Mouse (Mus musculus) CD8-positive naive resting alpha-beta T cell, adult 2 months (primary cell): ENCODE data around the gene Aurka.
A peak's percentile ranks its signal among the peaks of the same experiment; 100 is the strongest.

Source experiments
- DNase-seq, 2 experiments: peaks; one replicate each; pipeline ENCODE4 v3.0.0; 2022; ENCODE audit warnings: low read depth in 2 of 2, low spot score in 2 of 2

Gene Aurka

DNA sequence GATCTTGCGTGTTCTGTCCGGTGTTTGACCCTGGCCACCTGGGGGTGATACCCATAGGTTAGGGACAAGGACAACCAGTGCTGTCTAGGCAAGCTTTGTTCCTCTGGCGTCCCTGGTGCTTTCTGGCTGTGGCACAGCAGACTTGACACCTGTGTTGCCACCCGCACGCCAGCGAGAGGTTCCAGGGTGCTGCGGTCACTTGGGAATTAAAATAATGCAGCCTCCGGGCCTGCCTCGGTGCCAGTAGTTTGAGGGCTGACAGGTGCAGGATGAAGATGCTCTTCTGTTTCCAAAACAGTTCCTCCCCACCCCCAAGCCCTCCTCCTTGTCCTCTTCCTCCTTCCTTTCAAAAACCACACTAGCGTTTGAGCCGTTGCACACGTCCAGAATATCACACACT lies 11.6 kb upstream of the Aurka start:
- no peak for DNase-seq

GRCm38 (mm10) chr2:172381341-172381740 lies 11.0 kb upstream of the Aurka start:
- no peak for DNase-seq

DNA sequence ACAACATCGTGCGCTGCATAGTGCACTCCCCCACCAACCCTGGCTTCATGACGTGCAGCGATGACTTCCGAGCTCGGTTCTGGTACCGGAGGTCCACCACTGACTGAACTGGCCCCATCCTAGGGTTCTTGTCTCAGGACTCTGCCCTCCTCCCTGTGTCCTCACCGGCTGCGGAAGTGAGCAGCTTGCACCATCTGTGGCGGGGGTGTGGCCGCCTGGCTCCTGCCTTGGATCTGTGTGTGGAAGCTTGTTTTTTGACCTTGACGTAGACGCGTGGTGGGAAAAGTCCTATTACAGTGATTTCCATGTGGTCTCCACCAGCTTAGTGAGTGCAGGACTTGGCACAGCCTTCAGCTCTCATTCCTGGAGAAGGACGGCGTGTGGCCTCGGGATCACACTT lies 10.2 kb upstream of the Aurka start:
- no peak for DNase-seq

- DNase-seq: peak; percentile 33 to 45
Observed at GRCm38 (mm10) chr2:172378332-172378731, 8.0 kb upstream of the Aurka start.

DNA sequence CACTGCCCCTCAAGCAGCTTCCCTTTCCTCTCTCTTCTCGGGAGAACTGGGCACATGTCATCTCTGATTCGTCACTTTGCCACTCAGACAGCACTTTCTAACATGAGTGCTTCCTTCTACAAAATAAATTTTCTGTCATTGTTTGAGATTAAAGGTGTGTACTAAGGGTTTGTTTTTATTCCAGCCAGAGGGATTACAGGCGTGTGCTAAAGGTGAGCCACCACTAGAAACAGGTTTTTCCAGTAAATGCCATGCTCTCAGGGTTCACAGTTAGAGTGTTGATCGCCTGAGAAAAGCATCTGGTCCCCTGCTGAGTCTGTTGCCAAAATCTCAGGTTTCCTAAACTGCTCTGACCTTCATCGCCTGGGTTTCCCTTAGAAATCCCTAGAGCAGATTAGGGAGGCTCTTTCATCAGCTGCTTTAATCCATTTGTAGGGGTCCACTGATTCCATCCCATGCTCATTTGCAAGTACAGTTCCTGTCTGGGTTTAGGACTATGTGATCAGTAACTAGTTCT lies 6.7 kb upstream of the Aurka start:
- no peak for DNase-seq

- DNase-seq: no peak
Observed at GRCm38 (mm10) chr2:172376551-172376950, 6.2 kb upstream of the Aurka start.

DNA sequence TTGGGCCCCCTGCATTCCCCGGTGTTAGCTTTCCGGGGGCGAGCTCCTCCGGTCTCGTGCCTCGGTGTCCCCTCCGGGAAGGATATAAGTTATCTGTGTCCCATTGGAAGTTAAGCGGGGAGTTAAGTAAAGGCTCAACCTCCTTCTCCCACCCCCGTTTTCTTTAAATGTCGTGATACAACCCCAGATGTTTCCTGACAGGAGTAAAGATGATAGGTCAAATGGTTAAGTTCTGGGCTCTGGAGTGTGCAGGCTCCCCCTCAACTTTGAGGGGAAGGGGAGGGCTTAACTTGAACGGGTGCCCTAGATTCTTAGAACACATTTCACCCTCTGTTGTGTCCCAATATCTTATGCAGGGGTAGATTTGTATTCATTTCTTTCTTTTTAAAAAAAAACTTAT lies 923 bp upstream of the Aurka start:
- DNase-seq: no peak

DNA sequence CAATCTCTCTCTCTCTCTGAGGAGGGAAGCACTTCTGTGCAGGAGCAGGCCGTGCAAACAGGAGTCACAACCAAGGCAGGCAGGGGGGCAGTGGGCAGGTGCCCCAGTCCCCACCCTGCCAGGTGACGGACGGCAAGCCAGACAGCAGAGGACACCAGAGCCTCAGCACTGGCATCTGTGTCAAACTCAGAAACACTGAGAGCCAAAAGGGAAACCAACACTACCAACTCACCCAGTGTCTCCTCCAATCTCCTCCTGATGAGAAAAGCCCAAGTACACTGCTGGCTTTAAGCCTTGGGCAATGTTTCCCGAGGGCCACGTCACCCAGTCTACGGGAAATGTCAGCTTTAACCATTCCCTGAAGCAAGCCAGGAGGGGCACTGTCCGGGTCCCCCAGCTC lies 7.2 kb downstream of the Aurka start:
- DNase-seq: no peak

GRCm38 (mm10) chr2:172355833-172356232 lies 14.5 kb downstream of the Aurka start:
- no peak for DNase-seq

DNA sequence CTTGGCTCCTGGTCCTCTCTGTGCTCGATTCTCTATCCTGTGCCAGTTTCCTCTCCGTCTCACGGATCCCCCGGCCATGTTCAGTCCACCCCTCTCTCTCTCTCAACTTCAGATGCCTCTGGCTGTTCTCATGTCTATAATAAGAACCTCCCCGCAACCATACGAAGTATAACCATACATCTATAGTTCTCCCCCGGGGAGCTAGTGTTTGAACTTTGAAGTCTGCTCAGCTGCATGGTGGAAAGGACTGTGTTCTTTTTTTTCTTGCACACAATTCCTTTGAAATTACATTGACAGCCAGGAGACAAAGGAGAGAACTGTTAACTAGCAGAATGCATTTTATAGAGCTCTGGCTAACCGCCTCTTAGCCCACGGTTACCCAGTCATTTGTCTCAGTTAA lies 15.6 kb downstream of the Aurka start:
- DNase-seq: no peak

DNA sequence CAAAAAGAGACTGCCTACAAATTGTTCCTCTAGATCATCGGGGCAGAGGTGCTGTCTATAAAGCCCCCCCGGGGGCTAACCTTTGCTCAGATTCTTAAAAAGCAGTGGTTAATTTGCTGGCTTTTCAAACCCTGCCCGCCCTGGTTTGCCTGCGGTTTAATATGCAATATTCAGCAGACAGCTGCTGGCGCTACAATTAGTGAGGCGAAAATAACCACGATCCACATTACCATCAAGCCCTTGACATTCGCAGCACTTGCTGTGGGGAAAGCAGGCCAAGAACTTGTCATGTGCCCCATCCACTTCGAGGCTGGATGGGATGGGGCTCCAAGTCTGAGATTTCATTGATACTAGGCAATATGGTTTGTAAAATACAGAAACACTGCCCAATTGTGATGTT lies 17.1 kb downstream of the Aurka start:
- no peak for DNase-seq

- DNase-seq: no peak
Observed at GRCm38 (mm10) chr2:172350773-172351172, 19.6 kb downstream of the Aurka start.

DNA sequence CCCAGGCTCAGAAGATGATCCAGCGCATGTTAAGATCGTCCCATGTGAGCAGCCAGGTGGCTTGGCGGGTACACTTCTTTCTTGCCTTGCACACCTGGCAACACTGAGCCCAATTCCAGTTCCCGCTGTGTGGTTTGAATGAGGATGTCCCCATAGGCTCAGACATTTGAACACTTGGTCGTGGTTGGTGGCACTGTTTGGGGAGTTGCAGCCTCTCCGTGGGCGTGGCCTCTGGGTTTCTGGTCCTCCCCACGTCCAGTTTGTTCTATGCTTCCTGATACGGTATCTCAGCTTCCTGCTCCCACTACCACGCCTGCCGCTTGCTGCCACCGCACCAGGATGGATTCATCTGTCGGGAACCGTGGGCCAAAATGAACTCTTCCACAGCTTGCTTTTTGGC lies 20.6 kb downstream of the Aurka start:
- no peak for DNase-seq

GRCm38 (mm10) chr2:172348297-172348950 lies 21.9 kb downstream of the Aurka start:
- no peak for DNase-seq

- no peak for DNase-seq
Observed at GRCm38 (mm10) chr2:172346933-172347611, 23.3 kb downstream of the Aurka start.

DNA sequence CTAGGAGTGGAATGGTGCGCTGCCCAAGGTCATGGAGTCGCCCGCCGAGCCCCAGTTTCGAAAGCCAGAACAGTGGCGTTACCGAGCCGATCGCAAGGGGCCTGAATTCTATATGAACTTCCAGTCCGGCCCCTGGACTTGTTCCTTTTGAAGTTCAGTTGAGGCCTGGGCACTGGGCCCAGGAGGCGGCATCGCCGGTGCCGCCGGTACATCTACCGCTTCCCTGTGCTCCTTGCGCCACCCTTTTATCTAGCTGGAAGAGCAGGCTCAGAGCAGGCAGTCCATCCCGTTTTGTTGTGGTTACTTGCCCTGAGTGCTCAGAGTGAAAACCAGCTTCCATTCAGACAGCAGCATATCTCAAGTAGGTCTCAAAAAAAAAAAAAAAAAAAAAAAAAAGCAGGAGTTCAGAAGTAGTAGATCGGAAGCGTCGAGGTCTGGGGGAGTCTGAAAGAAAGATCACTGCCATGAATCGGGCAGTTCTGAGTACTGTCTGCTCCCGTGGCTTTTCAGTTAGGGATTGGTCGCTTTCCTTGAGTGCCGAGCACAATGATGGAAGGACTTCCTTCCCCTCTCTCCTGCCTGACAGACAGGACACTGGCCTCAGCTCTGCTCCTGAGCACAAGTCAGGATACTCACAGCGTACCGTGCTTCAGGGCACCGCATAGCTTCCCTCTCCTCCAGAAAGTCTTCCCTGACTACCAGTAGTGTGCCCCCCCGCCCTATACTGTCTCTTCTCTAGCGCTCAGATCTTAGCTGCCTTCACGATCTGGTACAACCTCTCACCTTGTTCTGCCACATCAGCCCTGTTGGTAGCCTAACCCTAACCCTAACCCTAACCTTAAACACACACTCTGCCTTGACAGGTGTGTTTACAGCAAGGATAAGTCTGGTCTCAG lies 24.1 kb downstream of the Aurka start:
- DNase-seq: peak in 1 of 2 experiments; percentile 13

- peak; percentile 92 for DNase-seq
Observed at GRCm38 (mm10) chr2:172345258-172345738, 25.0 kb downstream of the Aurka start, which contains the start of gene Fam210b. Fam210b (plus strand) TSS chr2:172345565.

GRCm38 (mm10) chr2:172344669-172345068 lies 25.7 kb downstream of the Aurka start:
- no peak for DNase-seq

GRCm38 (mm10) chr2:172343751-172344150 lies 26.6 kb downstream of the Aurka start:
- DNase-seq: no peak

GRCm38 (mm10) chr2:172341606-172342005 lies 28.7 kb downstream of the Aurka start:
- no peak for DNase-seq

GRCm38 (mm10) chr2:172340936-172341335 lies 29.4 kb downstream of the Aurka start:
- no peak for DNase-seq
